13 mouse cellular contexts compared by ENCODE assay signal in the genomic region with DNA sequence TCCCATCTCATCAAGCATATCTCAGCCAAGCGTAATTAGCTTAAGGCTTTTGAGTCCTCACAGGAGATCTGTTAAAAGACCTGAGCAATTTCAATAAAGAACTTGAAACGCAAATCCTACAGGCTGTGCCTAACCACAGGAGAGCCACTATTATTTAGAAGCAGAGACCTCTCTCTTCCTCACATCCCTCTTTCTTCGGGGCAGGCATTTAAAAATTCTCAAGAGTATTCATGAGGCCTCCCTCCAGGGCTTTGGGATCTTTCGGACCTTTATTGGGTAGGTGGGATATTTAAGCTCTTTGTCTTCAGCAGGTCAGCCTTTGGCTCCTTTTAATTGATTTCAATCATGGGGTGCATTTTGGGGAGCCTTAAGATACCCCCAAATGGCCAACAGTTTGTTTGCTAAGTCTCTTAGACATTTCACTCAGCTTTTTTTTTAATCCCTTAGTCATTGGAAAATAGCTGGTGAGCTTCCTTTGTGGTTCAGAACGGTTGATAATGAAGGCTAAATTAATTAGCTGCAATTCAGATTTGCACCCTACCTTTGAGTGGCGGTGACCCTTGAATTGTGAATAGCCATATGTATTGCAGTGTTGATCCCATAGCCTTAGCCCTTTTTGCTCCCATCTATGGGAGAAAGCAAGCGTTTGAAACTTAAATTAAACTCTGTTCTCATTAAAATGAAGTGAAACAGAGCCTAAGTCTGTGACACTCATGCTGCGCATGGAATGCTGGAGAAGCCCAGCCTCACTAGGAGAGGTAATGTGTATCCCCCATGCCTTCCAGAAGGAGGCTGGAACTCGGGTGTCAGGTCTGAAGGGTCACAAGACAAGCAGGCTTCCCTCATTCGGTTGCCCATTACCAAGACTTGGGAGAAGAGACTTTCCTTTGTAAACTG.
DNase-seq lines count a peak whose midpoint lies in the region; ATAC-seq lines count a peak whose summit lies in the region.
"Had no signal": no experiment of that assay in that cellular context is flagged by ENCODE, and none has a peak within 500 bp of the region (broad histone marks: within the 10 kb centered on the region; RNA-seq: fewer than 3 reads in every experiment).

No protein-coding gene starts in this region.

- no peak overlapping the region for H3K4me3 ChIP-seq in kidney, embryonic 15.5 days (replicated peaks)
- H3K4me3 ChIP-seq in embryonic facial prominence, embryonic 13.5 days = no peak overlapping the region
- H3K4me3 ChIP-seq in hindbrain, embryonic 14.5 days (replicated peaks; ENCODE audit: low read length) = no peak overlapping the region
- H3K4me3 ChIP-seq in neural tube, embryonic 12.5 days = no peak overlapping the region
- H3K4me3 ChIP-seq: stomach, embryonic 15.5 days had no signal

- no peaks in the 10 kb centered on the region for H3K27me3 ChIP-seq in kidney, embryonic 15.5 days
- no peaks in the 10 kb centered on the region for H3K27me3 ChIP-seq in embryonic facial prominence, embryonic 13.5 days
- H3K27me3 ChIP-seq in hindbrain, embryonic 14.5 days (ENCODE audit: control insufficient read depth, insufficient read depth, low read length) = no peaks in the 10 kb centered on the region
- no peaks in the 10 kb centered on the region for H3K27me3 ChIP-seq in neural tube, embryonic 12.5 days (replicated peaks)
- H3K27me3 ChIP-seq: Patski; stomach, embryonic 15.5 days had no signal

- ATAC-seq in kidney, embryonic 15.5 days (replicated peaks; ENCODE audit: low FRiP score) = peak; percentile 54
- ATAC-seq in embryonic facial prominence, embryonic 13.5 days (ENCODE audit: insufficient number of reproducible peaks, insufficient read depth, low FRiP score, low TSS enrichment, low read depth) = no peak
- peak; percentile 50; the same call in 1 of the 2 replicates for ATAC-seq in hindbrain, embryonic 14.5 days (ENCODE audit: low FRiP score)
- peak; percentile 39; the same call in 1 of the 2 replicates for ATAC-seq in neural tube, embryonic 12.5 days (ENCODE audit: low FRiP score, low read depth)
- ATAC-seq: Patski had no signal

- peaks cover 10% of the 10 kb centered on the region for H3K4me1 ChIP-seq in kidney, embryonic 15.5 days
- peaks cover 6% of the 10 kb centered on the region; the same call in 1 of the 2 replicates for H3K4me1 ChIP-seq in embryonic facial prominence, embryonic 13.5 days
- peaks cover 12% of the 10 kb centered on the region; the same call in 1 of the 2 replicates for H3K4me1 ChIP-seq in hindbrain, embryonic 14.5 days (replicated peaks; ENCODE audit: control insufficient read depth, insufficient read depth, low read length)
- peaks cover 9% of the 10 kb centered on the region; the same call in 1 of the 2 replicates for H3K4me1 ChIP-seq in neural tube, embryonic 12.5 days
- H3K4me1 ChIP-seq: stomach, embryonic 15.5 days had no signal

- H3K9ac ChIP-seq in kidney, embryonic 15.5 days = no peak overlapping the region
- no peak overlapping the region for H3K9ac ChIP-seq in embryonic facial prominence, embryonic 13.5 days
- no peak overlapping the region for H3K9ac ChIP-seq in hindbrain, embryonic 14.5 days
- no peak overlapping the region for H3K9ac ChIP-seq in neural tube, embryonic 12.5 days
- H3K9ac ChIP-seq: stomach, embryonic 15.5 days had no signal

- H3K27ac ChIP-seq in kidney, embryonic 15.5 days = no peak overlapping the region
- no peak overlapping the region for H3K27ac ChIP-seq in embryonic facial prominence, embryonic 13.5 days
- peak overlapping the region; percentile 57 for H3K27ac ChIP-seq in hindbrain, embryonic 14.5 days
- no peak overlapping the region for H3K27ac ChIP-seq in neural tube, embryonic 12.5 days
- H3K27ac ChIP-seq: stomach, embryonic 15.5 days had no signal

- H3K9me3 ChIP-seq in kidney, embryonic 15.5 days (replicated peaks) = no peaks in the 10 kb centered on the region
- H3K9me3 ChIP-seq in embryonic facial prominence, embryonic 13.5 days = no peaks in the 10 kb centered on the region
- H3K9me3 ChIP-seq in hindbrain, embryonic 14.5 days (ENCODE audit: control insufficient read depth, low read length) = no peaks in the 10 kb centered on the region
- no peaks in the 10 kb centered on the region for H3K9me3 ChIP-seq in neural tube, embryonic 12.5 days
- H3K9me3 ChIP-seq: stomach, embryonic 15.5 days had no signal

- DNase-seq in kidney, adult 11 months = no peak
- no peak for DNase-seq in hindbrain, embryonic 14.5 days (ENCODE audit: low spot score)
- DNase-seq in lung, postnatal 25 days (ENCODE audit: low spot score) = no peak
- no peak for DNase-seq in layer of hippocampus, adult 9-11 months
- DNase-seq in c-Kit-positive CD71-positive TER-119-positive erythroid progenitor cells, embryonic 14.5 days (ENCODE audit: low spot score) = no peak
- DNase-seq: adrenal gland, postnatal 25 days; cerebellum, adult 2 months; kidney, adult 18-20 months had no signal

- WGBS in kidney, embryonic 15.5 days = 48% methylated on average over 10 of the region's 10 CpGs
- WGBS in embryonic facial prominence, embryonic 13.5 days = 27% methylated on average over 10 of the region's 10 CpGs
- 18% methylated on average over 10 of the region's 10 CpGs for WGBS in hindbrain, embryonic 14.5 days
- WGBS in neural tube, embryonic 12.5 days = 34% methylated on average over 10 of the region's 10 CpGs

- no peaks in the 10 kb centered on the region for H3K36me3 ChIP-seq in kidney, embryonic 15.5 days
- H3K36me3 ChIP-seq in embryonic facial prominence, embryonic 13.5 days = no peaks in the 10 kb centered on the region
- H3K36me3 ChIP-seq in hindbrain, embryonic 14.5 days (replicated peaks; ENCODE audit: control insufficient read depth, insufficient read depth) = no peaks in the 10 kb centered on the region
- H3K36me3 ChIP-seq in neural tube, embryonic 12.5 days = no peaks in the 10 kb centered on the region
- H3K36me3 ChIP-seq: stomach, embryonic 15.5 days had no signal

- H3K4me2 ChIP-seq in kidney, embryonic 15.5 days = peak overlapping the region; percentile 46; the same call in 1 of the 2 replicates
- peak overlapping the region; percentile 41; the same call in 1 of the 2 replicates for H3K4me2 ChIP-seq in embryonic facial prominence, embryonic 13.5 days
- peak overlapping the region; percentile 33 for H3K4me2 ChIP-seq in hindbrain, embryonic 14.5 days (replicated peaks)
- peak overlapping the region; percentile 46; the same call in 1 of the 2 replicates for H3K4me2 ChIP-seq in neural tube, embryonic 12.5 days (replicated peaks)
- H3K4me2 ChIP-seq: stomach, embryonic 15.5 days had no signal
